Mouse (Mus musculus) kidney, embryonic 15.5 days (tissue): Measurements from ENCODE around the gene Exoc3l2. TPM values are rescaled to one million over a fixed set of nuclear protein-coding genes. Genes with fewer than 3 reads are reported as not detected.

Experiments used
- ATAC-seq: fragments of 200-750 bp; cut with Nextera tagmentation; replicated peaks from 2 replicates; pipeline ENCODE4 v1.8.0; 2017; ENCODE audit warnings: moderate TSS enrichment; ENCODE audit not compliant: low FRiP score
- H3K27ac ChIP-seq: fragments of 300-500 bp; sonication (generic); 2 replicates; pipeline ENCODE4 v1.5.1; 2015; ENCODE audit warnings: mild to moderate bottlenecking, inconsistent platforms
- H3K27me3 ChIP-seq: fragments of 300-500 bp; sonication (generic); 2 replicates; pipeline ENCODE4 v1.6.1; 2015; ENCODE audit warnings: inconsistent platforms
- H3K36me3 ChIP-seq: fragments of 300-500 bp; sonication (generic); 2 replicates; pipeline ENCODE4 v1.6.1; 2015; ENCODE audit warnings: inconsistent platforms
- H3K4me1 ChIP-seq: fragments of 300-500 bp; sonication (generic); 2 replicates; pipeline ENCODE4 v1.6.1; 2015; ENCODE audit warnings: inconsistent platforms
- H3K4me2 ChIP-seq: fragments of 300-500 bp; sonication (generic); 2 replicates; pipeline ENCODE4 v1.6.1; 2015; ENCODE audit warnings: moderate library complexity, mild to moderate bottlenecking, inconsistent platforms
- H3K4me3 ChIP-seq: fragments of 300-500 bp; sonication (generic); replicated peaks from 2 replicates; pipeline ENCODE4 v1.5.1; 2015; ENCODE audit warnings: mild to moderate bottlenecking, inconsistent platforms
- H3K9ac ChIP-seq: fragments of 300-500 bp; sonication (generic); 2 replicates; pipeline ENCODE4 v1.6.1; 2015; ENCODE audit warnings: mild to moderate bottlenecking, inconsistent platforms
- H3K9me3 ChIP-seq: fragments of 300-500 bp; sonication (generic); replicated peaks from 2 replicates; pipeline ENCODE4 v1.6.1; 2016; ENCODE audit warnings: inconsistent platforms
- WGBS: fragments of 180-500 bp; shearing (Covaris S2); methylation state at CpG from one replicate; pipeline ENCODE4 v1.1.7; 2015; ENCODE audit warnings: mixed read lengths; 5-methylcytosine and 5-hydroxymethylcytosine counted together
- polyA plus RNA-seq: library from polyadenylated mRNA; unstranded; fragments of >200 nt; fragmentation: Nextera tagmentation; extraction: Ambion mirVana; gene quantifications from 2 replicates; pipeline ENCODE4 v1.2.1, GENCODE M21; 2015

Exoc3l2 gene
- polyA plus RNA-seq, 1 experiment from 2014 or later: 3.0 TPM

DNA sequence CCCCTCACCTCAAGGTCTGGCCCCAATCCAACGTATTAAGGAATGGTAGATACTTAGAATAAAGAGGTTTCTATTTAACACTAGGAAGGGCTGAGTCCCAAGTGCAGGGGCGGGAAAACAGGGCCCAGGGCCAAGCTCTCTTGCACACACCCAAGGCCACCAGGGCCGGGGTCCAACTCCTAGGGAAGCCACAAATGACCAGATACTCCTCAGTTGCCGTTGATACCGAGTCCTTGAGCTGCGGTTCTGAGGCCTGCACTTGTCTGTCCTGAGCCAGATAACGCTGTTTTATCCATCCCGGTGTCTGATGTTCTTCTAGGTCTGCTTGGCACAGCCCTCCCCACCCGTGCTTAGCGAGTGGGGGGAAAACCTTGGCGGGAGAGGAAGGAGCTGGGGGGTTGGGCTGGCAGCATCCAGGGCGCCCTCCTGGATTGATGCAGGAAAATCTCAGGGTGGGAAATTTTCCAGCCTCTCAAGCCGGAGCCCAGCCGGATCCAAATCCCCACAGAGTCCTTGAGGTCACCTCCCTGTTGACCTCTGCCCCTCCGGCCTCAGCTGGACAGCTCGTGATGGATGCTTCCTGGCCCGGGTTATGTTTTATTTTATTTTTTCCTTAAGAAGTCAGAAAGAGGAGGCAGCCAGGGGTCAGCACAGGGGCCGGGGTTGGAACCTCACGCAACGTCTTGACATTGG is 32.5 kb downstream of the Exoc3l2 start:
- Histone ChIP-seq H3K4me2 (no peak overlapping the region), H3K4me1 (peaks cover 30% of the 10 kb centered on the region), H3K9ac (no peak overlapping the region), H3K36me3 (no peaks in the 10 kb centered on the region), H3K27ac (0 out of 2 replicates have a peak overlapping the region, but pooled peaks have one; percentile 45), H3K27me3 (peaks cover 23% of the 10 kb centered on the region), H3K9me3 (no peaks in the 10 kb centered on the region), H3K4me3 (no peak overlapping the region)
- WGBS: 36% methylated on average over 20 of the region's 20 CpGs
- 0 out of 2 replicates have a peak, but pooled peaks have one; percentile 17 for ATAC-seq

DNA sequence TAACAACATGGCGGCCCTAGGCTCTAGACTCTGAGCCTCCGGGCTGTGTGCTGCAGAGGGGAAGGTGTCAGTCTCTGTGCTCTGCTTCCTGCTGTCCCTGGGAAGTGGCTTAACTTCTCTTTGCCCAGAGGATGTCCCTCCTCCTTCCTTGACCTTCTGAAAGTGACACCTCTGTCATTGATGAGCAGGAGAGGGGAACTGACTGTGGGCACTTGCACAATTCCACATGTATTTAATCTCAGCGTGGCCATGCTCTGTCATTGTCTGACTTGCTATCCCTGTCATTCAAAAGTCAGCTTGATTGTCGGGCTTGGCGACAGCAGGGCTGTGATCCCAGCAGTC is 33.1 kb downstream of the Exoc3l2 start:
- H3K9ac ChIP-seq: no peak overlapping the region
- peaks cover 30% of the 10 kb centered on the region for H3K4me1 ChIP-seq
- ATAC-seq: no peak
- H3K36me3 ChIP-seq: no peaks in the 10 kb centered on the region
- no peak overlapping the region for H3K27ac ChIP-seq
- no peak overlapping the region for H3K4me2 ChIP-seq
- H3K27me3 ChIP-seq: peaks cover 18% of the 10 kb centered on the region
- no peak overlapping the region for H3K4me3 ChIP-seq
- H3K9me3 ChIP-seq: no peaks in the 10 kb centered on the region
- WGBS: 56% methylated on average over 5 of the region's 5 CpGs

DNA sequence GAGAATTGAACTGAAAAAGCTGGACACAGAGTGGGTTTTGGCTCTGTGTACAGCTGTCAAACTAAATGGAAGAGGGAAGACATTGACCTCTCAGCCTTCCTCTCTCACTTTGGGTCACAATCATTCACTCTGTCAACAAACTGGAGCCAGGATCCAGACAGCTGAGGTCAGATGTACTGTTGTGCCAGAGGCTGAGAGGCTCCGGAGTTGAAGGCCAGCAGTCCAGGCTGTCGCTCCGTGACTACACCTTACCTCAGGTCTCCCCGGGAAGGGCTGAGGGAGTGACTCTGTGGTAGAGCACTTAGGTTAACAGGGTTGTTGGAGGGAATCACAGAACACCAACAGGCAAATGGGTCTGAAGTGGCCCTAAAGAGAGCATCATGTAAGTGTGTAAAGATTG is 35.2 kb downstream of the Exoc3l2 start:
- Histone ChIP-seq H3K4me1 (peaks cover 20% of the 10 kb centered on the region), H3K4me2 (no peak overlapping the region), H3K27ac (no peak overlapping the region), H3K27me3 (peaks cover 4% of the 10 kb centered on the region; the same call in 1 of the 2 replicates), H3K36me3 (no peaks in the 10 kb centered on the region), H3K9me3 (no peaks in the 10 kb centered on the region), H3K4me3 (no peak overlapping the region), H3K9ac (no peak overlapping the region)
- ATAC-seq: no peak
- 39% methylated on average over 4 of the region's 4 CpGs for WGBS

DNA sequence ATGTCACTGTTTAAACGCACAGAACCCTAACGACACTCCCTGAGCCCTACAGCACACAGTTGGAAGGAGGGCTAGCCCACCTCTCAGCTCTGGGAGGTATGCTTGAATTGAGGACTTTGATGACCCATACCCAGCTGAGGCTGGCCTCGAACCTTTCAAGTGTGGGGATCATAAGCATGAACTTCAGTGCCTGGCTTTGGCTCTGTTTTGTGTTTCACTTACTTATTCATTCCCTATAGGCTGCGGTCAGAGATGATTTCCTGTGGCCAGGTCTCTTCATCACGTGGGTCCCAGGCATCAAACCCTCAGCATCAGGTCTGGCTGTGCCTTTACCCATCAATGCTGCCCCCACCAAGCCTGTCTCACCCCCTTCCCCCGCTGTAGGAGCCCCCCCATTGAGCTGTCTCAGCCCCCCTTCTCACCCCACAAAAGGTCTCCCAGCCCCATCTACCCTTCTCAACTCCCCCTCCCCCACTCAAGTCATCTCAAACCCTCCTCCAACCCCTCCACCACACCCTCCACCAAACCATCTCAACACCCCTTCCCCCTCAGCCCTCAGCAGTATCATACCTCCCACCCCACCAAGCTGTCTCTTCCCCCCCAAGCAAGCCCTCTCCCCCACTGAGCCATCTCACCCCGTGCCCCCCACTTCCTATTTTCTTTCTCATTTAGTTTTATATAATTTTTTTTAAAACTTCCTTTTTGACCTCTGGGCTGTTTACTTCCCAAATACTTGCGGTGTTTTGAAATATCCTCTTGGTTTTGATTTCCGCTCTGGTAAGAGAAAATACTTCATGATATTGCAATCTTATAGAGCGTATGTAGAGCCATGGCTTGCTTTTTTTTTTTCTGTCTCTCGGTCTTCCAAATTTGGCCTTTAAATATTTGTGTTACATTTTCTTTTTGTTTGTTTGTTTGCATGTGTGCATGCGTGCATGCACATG is 37.6 kb downstream of the Exoc3l2 start:
- Histone ChIP-seq H3K9me3 (no peaks in the 10 kb centered on the region), H3K36me3 (no peaks in the 10 kb centered on the region), H3K4me1 (peaks cover 10% of the 10 kb centered on the region), H3K4me3 (no peak overlapping the region), H3K27ac (no peak overlapping the region), H3K27me3 (no peaks in the 10 kb centered on the region), H3K9ac (no peak overlapping the region), H3K4me2 (no peak overlapping the region)
- ATAC-seq: no peak
- 70% methylated on average over 12 of the region's 12 CpGs for WGBS

DNA sequence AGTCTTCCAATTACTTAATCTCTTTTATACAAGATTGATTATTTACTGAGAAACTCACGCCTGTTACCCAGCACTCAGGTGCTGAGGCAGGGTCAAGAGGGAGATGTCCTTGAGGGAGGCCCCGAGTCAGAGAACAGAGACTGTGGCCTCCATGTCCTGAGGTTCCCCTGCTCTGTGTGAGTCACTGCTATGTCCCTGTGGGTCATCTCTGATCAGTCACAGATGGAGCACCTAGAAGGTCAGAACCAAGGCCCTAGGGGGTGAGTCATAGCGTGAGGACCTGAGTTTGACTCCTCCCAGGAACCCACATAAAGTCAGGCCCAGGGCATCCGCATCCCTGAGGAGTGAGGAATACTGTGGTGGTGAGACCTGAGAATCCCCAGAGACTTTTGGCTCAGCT is 38.5 kb downstream of the Exoc3l2 start:
- Histone ChIP-seq H3K4me2 (no peak overlapping the region), H3K4me1 (peaks cover 10% of the 10 kb centered on the region), H3K36me3 (no peaks in the 10 kb centered on the region), H3K9ac (no peak overlapping the region), H3K9me3 (no peaks in the 10 kb centered on the region), H3K27ac (no peak overlapping the region), H3K27me3 (no peaks in the 10 kb centered on the region), H3K4me3 (no peak overlapping the region)
- no peak for ATAC-seq
- 82% methylated on average over 4 of the region's 4 CpGs for WGBS

DNA sequence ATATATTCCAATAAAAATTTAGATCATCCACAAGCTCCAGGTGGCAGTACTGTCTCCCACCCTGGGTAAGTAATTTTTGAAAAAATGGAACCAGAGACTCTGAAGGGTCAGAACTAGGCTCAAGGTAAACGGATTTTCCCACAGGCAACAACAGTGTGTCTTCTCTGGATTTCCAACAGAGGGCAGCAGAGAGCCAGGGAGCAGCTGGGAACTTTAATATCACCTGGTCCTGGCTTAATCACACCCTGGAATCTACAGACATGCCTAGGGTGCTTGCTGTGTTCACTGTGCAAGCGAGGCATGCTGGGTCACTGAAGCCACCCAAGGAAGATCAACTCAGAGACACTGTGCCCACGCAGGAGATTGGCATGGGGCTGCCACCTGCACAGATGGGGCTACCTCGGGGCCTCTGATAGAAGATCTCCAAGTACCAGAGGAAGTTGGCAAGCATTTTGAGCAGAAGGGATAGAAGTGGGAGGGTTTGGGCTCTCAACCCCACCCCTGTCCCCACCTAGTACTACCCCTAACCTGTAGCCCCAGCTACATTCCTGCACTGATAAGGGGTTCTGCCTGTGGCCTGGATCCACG is 40.4 kb downstream of the Exoc3l2 start:
- Histone ChIP-seq H3K4me1 (peaks cover 21% of the 10 kb centered on the region), H3K36me3 (no peaks in the 10 kb centered on the region), H3K4me3 (no peak overlapping the region), H3K9me3 (no peaks in the 10 kb centered on the region), H3K27ac (no peak overlapping the region), H3K27me3 (no peaks in the 10 kb centered on the region), H3K9ac (no peak overlapping the region), H3K4me2 (no peak overlapping the region)
- ATAC-seq: no peak
- WGBS: 40% methylated on average over 5 of the region's 5 CpGs

DNA sequence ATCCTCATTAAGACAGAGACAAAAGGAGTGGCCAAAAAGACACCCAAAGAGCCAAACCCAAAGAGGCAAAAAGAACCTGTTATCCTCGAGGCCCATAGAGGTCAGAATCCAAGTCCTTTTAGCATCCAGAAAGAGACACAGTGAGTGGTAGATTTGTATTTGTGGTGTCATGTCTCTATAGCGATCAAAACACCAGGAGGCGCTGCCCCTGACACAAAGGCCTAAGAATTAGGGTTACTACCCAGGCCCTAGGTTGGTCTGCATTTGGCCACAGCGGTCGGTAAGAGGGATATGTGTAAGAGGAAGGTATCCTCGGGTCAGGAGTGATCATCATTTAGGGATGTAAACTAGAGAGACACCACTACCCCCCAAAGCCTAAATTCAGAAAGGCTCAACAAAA is 43.2 kb downstream of the Exoc3l2 start:
- H3K27me3 ChIP-seq: no peaks in the 10 kb centered on the region
- H3K4me3 ChIP-seq: peak overlapping the region; percentile 67
- H3K9me3 ChIP-seq: no peaks in the 10 kb centered on the region
- ATAC-seq: no peak
- peak overlapping the region; percentile 98 for H3K4me2 ChIP-seq
- H3K36me3 ChIP-seq: 0 out of 2 replicates have a peak, but pooled peaks cover 4% of the 10 kb centered on the region
- H3K9ac ChIP-seq: no peak overlapping the region
- WGBS: 31% methylated on average over 6 of the region's 6 CpGs
- H3K27ac ChIP-seq: no peak overlapping the region
- peaks cover 26% of the 10 kb centered on the region for H3K4me1 ChIP-seq

DNA sequence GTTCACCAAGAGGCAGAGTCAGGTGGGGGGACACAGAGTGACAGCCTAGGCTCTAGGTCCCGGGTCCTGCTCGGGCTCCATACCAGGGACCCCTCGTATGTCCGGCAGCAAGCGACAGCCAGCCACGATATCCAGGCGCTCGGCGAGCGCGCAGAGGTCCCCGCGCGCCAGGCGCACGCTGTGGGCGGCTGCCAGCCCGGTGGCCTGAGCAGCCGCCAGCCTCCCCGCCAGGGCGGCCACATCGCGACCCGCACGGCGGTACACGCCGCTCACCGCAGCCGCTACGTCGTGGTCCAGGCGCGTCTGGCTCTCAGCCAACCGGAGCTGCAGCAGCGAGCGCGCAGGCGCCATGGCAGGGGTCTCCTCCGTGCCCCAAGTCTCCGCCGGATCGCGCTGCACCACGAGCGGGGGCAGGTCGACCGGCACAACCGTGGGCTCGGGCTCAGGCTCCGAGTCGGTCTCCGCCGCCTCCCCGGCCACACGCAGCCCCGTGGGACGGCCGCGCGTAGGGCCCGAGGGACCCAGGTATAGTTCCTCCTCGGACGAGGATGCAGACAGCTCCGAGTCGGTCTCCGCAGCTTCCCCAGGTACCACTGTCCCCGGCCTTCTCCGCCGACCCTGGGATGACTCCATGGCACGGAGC is 44.0 kb downstream of the Exoc3l2 start:
- Histone ChIP-seq H3K27ac (0 out of 2 replicates have a peak overlapping the region, but pooled peaks have one; percentile 22), H3K4me3 (peak overlapping the region; percentile 67), H3K36me3 (0 out of 2 replicates have a peak, but pooled peaks cover 4% of the 10 kb centered on the region), H3K4me2 (peak overlapping the region; percentile 98), H3K4me1 (peaks cover 25% of the 10 kb centered on the region), H3K27me3 (no peaks in the 10 kb centered on the region), H3K9ac (peak overlapping the region; percentile 63), H3K9me3 (no peaks in the 10 kb centered on the region)
- under 1% methylated on average over 71 of the region's 71 CpGs for WGBS
- ATAC-seq: 0 out of 2 replicates have a peak, but pooled peaks have one; percentile 5

DNA sequence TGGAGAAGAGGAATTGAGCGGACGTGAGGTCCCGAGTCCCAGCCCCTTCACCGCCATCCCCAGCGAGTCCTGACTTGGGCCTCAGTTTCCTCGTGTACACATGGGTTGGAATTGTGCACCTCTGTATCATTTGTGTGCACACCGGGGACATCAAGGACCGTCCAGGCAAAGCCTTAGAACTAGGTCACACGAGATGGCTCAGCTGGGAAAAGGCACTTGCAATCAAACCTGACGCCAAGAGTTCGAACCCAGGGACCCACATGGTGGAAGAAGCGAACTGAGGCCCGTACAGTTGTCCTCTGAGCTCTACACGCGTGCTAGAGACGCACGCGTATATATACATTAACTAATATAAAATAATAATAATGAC is 44.5 kb downstream of the Exoc3l2 start:
- Histone ChIP-seq H3K27ac (0 out of 2 replicates have a peak overlapping the region, but pooled peaks have one; percentile 22), H3K9me3 (no peaks in the 10 kb centered on the region), H3K36me3 (0 out of 2 replicates have a peak, but pooled peaks cover 4% of the 10 kb centered on the region), H3K27me3 (no peaks in the 10 kb centered on the region), H3K4me2 (peak overlapping the region; percentile 98), H3K9ac (peak overlapping the region; percentile 63), H3K4me1 (peaks cover 25% of the 10 kb centered on the region), H3K4me3 (peak overlapping the region; percentile 67)
- no peak for ATAC-seq
- 5% methylated on average over 18 of the region's 18 CpGs for WGBS

DNA sequence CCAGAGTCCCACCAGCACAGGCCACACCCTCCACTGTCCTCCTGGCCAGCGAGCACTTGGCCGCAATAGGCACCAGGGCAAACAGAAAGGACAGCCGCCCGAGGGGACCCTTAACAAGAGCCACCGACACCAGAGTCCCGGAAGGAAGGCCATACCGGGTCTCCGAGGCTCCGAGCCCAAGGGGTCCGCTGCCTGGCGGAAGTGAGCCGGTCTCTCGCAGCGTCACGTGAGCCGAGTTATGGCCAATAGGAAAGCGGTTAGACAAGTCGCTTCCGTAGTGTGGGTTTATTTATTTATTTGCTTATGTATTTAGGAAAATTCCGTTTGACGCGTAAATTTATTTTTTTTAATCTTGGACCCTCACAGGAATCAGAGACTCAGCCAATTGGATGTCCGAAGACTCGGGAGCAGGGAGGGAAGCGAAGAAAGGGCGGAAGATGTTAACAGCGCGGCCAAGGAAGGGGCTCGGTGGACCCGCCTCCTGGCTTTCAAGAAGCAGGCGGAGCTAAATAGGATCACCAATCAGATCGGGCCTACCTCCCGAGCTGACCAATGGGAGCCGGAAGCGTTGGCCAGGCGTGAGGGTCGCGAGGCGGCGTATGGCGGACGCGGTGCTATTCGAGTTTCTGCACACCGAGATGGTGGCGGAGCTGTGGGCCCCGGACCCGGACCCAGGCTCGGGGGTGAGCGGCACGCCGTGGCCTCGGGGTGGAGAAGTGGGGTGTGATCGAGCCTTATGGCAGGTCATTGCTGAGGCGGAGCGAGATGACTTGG is 45.2 kb downstream of the Exoc3l2 start, which contains the start of the genes Bloc1s3 and Trappc6a:
Gene Bloc1s3, minus strand, starts transcription at position 218 of the 774 bp plus-strand sequence.
Gene Trappc6a, plus strand, starts transcription at position 246 of the 774 bp plus-strand sequence.
- Histone ChIP-seq H3K27ac (peak within 1 kb of the TSS; percentile 89), H3K36me3 (0 out of 2 replicates have a peak, but pooled peaks cover 4% of the 10 kb centered on the region), H3K4me2 (peak within 1 kb of the TSS; percentile 98), H3K27me3 (no peaks in the 10 kb centered on the region), H3K9me3 (no peaks in the 10 kb centered on the region), H3K4me1 (peaks cover 25% of the 10 kb centered on the region), H3K9ac (peak within 1 kb of the TSS; percentile 63), H3K4me3 (peak within 1 kb of the TSS; percentile 67)
- peak; percentile 95 for ATAC-seq
- under 1% methylated on average over 56 of the region's 56 CpGs for WGBS
